Mouse (Mus musculus): ENCODE data around the gene Gm3250.
"Not testable (repeated sequence)": the region's sequence is repeated elsewhere in the genome, so short reads cannot be mapped to it uniquely, and the experiment has no call there.

The Gm3250 gene

DNA sequence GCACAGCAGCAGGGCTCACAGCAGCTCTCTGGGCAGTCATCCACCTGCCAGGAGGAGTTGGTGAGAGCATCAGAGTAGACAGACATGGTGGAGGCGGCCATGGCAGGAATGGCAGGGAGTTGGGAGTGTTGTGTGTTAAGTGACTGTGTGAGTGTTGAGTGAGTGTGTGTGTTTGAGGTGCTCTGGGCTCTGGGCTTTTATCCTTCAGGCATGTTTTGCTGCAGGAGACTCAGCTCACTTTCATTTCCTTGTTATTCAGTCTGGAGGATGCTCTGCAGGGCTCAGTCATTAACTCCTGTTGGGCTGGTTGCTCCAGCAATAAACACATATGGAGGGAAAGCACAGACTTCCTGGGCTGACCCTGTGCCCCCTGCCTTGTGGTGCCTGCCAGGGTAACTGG lies at the start of gene Gm3250:
Gene Gm3250 (minus strand): TSS at position 101 of the 400 bp plus-strand sequence.
- not testable (repeated sequence) for DNase-seq

GRCm38 (mm10) chr10:77826951-77827350 lies 44.6 kb upstream of the Gm3250 start, which contains the start of gene Krtap10-4:
TSS of gene Krtap10-4 (minus strand) at chr10:77827095.
- no peak for DNase-seq

GRCm38 (mm10) chr10:77819203-77819602 lies 36.9 kb upstream of the Gm3250 start:
- DNase-seq, result no peak

DNA sequence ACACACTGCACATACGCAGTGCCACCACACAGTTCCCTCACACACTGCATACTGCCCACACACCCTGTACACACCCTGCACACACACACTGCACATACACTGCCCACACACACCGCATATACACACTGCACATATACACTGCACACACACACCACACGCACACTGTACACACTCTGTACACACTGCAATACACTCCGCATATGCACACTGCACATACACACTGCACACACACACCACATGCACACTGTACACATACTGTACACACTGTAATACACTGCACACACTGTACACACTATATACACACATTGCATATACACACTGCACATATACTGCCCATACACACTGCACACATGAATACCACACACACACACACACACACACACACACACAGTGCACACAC lies 36.2 kb upstream of the Gm3250 start:
- DNase-seq, result no peak

GRCm38 (mm10) chr10:77815514-77815913 lies 33.2 kb upstream of the Gm3250 start:
- DNase-seq, result peak; percentile 18

DNA sequence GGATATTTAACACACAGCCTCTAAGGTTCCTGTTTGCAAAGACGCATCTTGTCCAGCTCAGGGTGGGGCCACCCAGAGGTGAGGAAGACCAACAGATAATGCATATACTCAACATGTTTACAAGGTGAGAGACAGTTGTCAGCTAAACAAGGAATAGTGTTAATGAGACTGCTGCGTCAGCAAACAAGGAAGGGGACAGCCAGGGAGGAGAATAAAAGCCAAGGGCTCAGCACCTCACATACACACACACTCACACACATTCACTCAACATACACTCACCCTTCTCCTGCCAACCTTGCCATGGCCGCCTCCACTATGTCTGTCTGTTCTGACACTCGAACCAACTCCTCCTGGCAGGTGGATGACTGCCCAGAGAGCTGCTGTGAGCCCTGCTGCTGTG lies 32.0 kb upstream of the Gm3250 start, which contains the start of gene Gm2696:
Gene Gm2696 (plus strand): TSS at position 301 of the 400 bp plus-strand sequence.
- DNase-seq, result no peak

- no peak for DNase-seq
Observed at GRCm38 (mm10) chr10:77811743-77812142, 29.4 kb upstream of the Gm3250 start, which contains the start of gene Gm9507. TSS of gene Gm9507 (minus strand) at chr10:77811843.

DNA sequence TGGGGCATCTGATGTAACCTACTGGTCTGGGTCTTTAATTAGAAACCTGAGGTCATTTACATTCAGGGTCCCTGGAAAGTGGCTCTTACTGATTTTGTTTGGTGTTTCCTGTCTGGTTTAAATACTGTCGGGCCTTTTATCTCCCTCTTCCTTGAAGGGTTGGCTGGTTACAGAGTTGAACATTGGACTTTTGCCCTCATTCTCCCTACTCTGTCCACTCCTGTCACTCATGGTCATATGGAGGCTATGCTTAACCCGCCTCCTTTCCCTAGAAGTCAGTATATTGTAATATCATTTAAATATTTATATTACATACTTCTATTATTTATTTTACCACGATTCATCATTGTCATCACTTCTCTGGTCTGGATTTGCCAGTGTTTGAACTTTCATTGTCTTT lies 21.8 kb upstream of the Gm3250 start:
- DNase-seq, result no peak

GRCm38 (mm10) chr10:77798921-77799508 lies 16.7 kb upstream of the Gm3250 start, which contains the start of gene Gm19668:
TSS of gene Gm19668 (minus strand) at chr10:77799133.
- DNase-seq, result no peak

GRCm38 (mm10) chr10:77798164-77798920 lies 16.0 kb upstream of the Gm3250 start:
- DNase-seq, result not testable (repeated sequence)

DNA sequence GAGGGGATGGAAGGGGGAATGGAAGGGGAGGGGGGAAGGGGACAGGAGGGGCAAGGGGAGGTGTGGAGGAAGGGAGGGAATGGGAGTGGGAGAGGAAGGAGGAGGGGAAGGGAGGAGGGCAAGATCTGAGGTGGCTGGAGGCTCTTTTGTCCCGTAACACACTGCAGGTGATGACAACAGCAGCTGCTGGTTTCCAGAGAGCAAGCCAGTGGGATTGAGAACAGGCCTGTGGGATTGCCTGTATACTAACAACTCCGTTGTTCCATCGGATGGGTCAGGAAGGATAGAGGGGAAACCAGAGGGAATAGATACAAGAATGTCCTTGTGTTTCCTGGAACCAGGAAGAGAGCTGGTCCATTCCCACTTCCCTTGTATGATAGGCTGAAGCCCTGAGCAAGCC lies 15.3 kb upstream of the Gm3250 start:
- DNase-seq, result no peak

- no peak for DNase-seq
Observed at GRCm38 (mm10) chr10:77794976-77795375, 12.6 kb upstream of the Gm3250 start, which contains the start of gene Gm9639. TSS of gene Gm9639 (minus strand) at chr10:77795076.

DNA sequence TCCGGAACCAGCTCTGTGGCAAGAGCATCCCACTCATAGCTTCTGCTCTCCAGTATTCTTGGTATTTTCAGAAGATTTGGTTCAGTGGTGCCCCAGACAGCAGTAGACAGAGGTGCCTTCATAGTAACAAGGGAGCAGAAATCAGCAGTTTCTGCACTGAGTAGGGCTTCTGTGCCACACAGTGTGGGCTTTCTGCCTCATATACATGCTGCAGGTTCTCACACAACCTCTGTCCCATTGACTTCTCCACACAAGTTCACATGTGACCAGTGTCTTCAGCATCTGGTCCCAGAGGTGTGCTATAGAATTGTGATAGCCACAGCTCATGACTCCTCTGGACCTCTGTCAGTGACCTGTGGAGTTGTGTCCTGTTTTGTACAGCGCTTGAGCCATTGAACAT lies 6.3 kb upstream of the Gm3250 start:
- DNase-seq, result no peak

- not testable (repeated sequence) for DNase-seq
Observed at GRCm38 (mm10) chr10:77787876-77788275, 5.5 kb upstream of the Gm3250 start, which contains the start of gene Gm7137. TSS of gene Gm7137 (minus strand) at chr10:77788200.

DNA sequence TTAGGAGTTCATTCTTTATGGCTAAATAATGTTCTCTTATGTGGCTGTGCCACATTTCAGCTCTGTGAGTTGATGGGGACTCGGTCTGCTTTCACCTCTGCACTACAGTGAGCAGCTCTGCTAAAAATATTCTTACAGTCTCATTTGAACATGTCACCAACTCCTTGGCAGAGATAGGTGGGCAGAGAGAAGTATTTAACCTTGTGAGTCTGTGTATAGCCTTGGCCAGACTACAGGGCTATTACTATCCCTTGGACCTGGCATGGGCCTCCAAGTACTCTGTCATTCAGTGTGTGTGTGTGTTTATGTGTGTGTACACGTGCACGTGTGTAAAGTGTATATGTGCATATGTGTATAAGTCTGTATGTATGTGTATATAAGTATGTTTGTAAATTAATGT lies 1.1 kb upstream of the Gm3250 start:
- not testable (repeated sequence) for DNase-seq

GRCm38 (mm10) chr10:77776844-77777243 lies 5.5 kb downstream of the Gm3250 start, which contains the start of gene Gm7138:
TSS of gene Gm7138 (minus strand) at chr10:77776944.
- not testable (repeated sequence) for DNase-seq

- DNase-seq, result not testable (repeated sequence)
Observed at GRCm38 (mm10) chr10:77772142-77772541, 10.2 kb downstream of the Gm3250 start.

DNA sequence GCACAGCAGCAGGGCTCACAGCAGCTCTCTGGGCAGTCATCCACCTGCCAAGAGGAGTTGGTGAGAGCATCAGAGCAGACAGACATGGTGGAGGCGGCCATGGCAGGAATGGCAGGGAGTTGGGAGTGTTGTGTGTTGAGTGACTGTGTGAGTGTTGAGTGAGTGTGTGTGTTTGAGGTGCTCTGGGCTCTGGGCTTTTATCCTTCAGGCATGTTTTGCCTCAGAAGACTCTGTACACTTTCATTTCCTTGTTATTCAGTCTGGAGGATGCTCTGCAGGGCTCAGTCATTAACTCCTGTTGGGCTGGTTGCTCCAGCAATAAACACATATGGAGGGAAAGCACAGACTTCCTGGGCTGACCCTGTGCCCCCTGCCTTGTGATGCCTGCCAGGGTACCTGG lies 11.1 kb downstream of the Gm3250 start, which contains the start of gene Gm3238:
Gene Gm3238 (minus strand): TSS at position 101 of the 400 bp plus-strand sequence.
- not testable (repeated sequence) for DNase-seq

DNA sequence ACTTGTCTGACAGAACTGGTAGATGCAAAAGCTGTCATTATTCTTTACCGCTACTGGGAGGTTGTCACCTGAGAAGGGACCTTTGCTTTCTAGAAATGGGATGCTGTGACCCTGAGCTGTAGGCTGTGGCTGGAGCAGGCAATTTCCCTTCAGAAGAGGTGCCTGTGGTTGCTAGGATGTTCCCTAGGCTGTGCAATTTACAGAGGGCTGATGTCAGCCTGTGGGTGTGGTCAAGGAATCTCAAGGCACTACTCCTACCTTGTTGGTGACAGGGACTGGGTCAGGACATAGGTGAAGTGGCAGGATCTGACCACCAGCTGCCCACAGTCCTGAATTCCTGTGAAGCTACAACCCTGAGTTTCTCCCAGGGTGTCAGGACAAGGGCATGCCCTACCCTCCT lies 12.6 kb downstream of the Gm3250 start:
- no peak for DNase-seq

GRCm38 (mm10) chr10:77759582-77759981 lies 22.8 kb downstream of the Gm3250 start, which contains the start of gene Gm3233:
TSS of gene Gm3233 (minus strand) at chr10:77759682.
- not testable (repeated sequence) for DNase-seq

DNA sequence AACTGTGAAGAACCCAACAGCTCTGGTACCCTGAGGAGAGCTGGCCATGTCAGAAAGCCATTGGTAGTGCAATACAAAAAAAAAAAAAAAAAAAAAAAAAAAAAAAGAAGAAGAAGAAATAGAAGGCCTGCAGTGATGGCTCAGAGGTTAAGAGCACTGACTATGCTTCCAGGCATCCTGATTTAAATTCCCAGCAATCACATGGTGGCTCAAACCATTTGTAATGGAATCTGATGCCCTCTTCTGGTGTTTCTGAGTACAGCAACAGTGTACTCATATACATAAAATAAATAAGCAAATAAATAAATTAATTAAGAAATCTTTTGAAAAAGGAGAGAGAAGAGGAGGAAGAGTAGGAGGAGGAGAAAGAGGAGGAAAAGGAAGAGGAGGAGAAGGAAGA lies 28.9 kb downstream of the Gm3250 start:
- no peak for DNase-seq

- DNase-seq, result not testable (repeated sequence)
Observed at GRCm38 (mm10) chr10:77752312-77752711, 30.0 kb downstream of the Gm3250 start.

GRCm38 (mm10) chr10:77751254-77751653 lies 31.1 kb downstream of the Gm3250 start, which contains the start of gene Gm9736:
TSS of gene Gm9736 (minus strand) at chr10:77751354.
- not testable (repeated sequence) for DNase-seq

Measured in kidney, adult 18-20 months (tissue).